Mouse (Mus musculus): Measurements from ENCODE around the gene Rrm2.

The Rrm2 gene

GRCm38 (mm10) chr12:24750521-24750920 is 42.5 kb downstream of the Rrm2 start:
- DNase-seq: no peak

DNA sequence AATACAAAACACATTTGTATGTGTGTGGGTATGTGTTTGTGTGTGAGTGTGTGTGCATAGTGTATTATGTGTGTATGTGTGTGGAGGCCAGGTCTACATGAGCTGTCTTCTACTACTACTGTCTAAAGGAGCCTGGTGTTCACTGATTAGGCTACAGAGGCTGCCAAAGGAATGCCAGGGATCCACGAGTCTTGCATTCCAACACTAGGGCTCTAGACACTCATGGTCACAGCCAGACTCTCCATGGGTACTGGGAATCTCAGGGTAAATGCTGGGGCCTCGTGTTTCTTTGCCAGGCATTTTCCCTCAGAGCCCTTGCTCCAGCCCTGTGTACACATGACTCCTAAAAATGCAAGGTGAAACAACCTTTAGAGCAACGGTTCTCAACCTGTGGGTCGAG is 45.6 kb downstream of the Rrm2 start:
- DNase-seq: no peak

GRCm38 (mm10) chr12:24754693-24755092 is 46.7 kb downstream of the Rrm2 start:
- DNase-seq: peak; percentile 16 to 24

DNA sequence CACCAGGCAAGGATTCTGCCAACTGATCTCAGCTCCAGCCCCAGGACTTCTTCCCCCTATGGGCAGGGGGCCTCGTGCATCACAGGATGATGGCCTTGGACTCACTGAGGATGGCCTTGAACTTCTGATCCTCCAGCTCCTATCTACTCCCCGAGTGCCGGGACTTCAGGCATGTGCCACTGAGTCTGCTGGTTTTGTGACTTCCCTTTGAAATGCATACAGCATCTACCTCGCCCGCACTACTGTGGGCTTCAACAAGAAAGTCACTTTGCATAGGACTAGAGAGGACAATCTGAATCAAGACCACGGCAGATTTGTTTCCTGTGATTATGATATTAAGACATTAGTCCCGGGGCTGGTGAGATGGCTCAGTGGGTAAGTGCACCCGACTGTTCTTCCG is 47.4 kb downstream of the Rrm2 start:
- DNase-seq: no peak

DNA sequence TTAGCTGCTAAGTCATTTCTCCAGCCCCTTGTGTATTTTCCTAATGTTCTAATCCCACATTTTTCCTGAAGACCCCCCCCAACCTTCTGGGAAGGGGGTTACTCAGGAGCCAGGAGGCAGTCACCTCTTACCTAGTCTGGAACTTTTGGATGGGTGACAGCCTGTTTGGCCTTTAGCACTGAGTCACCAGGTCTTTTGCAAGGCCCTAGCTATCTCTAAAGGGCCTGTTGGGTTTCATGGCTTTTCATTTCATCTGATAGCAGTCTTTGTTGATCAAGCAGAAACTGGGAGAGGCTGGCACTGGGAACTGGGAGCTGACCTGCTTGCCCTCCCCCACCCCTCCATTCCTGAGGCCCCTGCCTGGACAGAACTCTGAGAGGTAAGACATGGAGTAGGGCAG is 49.3 kb downstream of the Rrm2 start:
- DNase-seq: no peak

GRCm38 (mm10) chr12:24758374-24758773 is 50.3 kb downstream of the Rrm2 start:
- DNase-seq: peak in 1 of 2 experiments; percentile 43

DNA sequence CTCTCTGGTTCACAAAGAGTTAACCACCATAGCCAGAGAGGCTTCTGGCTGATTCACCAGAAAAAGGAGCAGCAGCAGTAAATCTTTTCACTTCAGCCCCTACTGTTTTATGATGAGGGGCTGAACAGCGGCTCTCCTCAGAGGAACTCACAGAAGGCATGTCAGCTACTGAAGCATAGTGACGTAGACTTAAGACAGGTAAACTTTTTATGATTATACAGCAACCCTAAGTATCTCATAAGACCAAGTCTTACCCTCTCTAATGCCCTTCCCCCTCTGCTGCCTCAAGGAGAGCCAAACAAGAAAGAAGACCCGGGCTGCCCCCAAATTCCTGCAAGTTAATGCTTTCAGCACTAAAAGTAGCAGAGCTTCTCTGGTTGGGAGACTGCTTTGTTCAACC is 54.2 kb downstream of the Rrm2 start:
- DNase-seq: no peak
